Mouse (Mus musculus): ENCODE measurements around the gene Usp53. TPM values are rescaled to one million over a fixed set of nuclear protein-coding genes. Genes with fewer than 3 reads are reported as not detected.

Usp53 gene
- polyA plus RNA-seq (2012; rRNA removed) = 6.2 and 6.4 TPM in 2 replicates

GRCm38 (mm10) chr3:122984249-122985182 lies at the start of gene Usp53:
Gene Usp53 (minus strand): TSS chr3:122984510.

GRCm38 (mm10) chr3:122924009-122924914 lies 60.0 kb downstream of the Usp53 start, which contains the start of gene 1810037I17Rik:
Gene 1810037I17Rik (plus strand): TSS chr3:122924203.

GRCm38 (mm10) chr3:122919260-122919659 lies 65.0 kb downstream of the Usp53 start, which contains the start of gene Gm10959:
Gene Gm10959 (minus strand): TSS chr3:122919360.

DNA sequence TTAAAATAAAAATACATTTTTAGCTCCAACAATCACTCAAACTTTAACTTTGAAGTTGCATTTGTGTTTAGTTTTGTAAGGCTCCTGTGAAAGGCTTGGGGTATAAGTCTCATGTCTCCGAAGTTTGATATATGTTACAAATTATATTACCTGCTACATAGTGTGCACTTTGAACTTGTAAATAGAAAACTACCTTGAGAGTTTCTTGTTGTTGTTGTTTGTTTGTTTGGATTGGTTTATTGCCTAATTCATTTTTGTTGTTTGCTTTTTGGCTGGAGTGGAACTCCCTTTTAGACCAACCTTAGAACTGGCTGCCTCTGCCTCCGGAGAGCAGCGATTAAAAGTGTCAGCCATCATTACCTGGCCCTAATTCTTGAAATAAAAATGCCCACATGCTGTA lies 89.5 kb downstream of the Usp53 start, which contains the start of gene Fabp2:
TSS of gene Fabp2 (plus strand) at position 301 of the 400 bp plus-strand sequence.

Other genes starting within 250 kb of the Usp53 start
- gene Fabp2, start 89.4 kb downstream of the Usp53 start, polyA plus RNA-seq (2012; rRNA removed) = not detected in 2 replicates
- not detected in 2 replicates for gene Gm10959, start 65.2 kb downstream of the Usp53 start, polyA plus RNA-seq (2012; rRNA removed)
- gene 1810037I17Rik, start 60.3 kb downstream of the Usp53 start, polyA plus RNA-seq (2012; rRNA removed) = 42.8 and 47.9 TPM in 2 replicates
- 0.19 and 4.9 TPM in 2 replicates for gene Myoz2, start 50.5 kb upstream of the Usp53 start, polyA plus RNA-seq (2012; rRNA removed)